Mouse (Mus musculus) MEL (cell line): ENCODE data around the gene Klrb1.

Experiments used
- CTCF ChIP-seq, 3 experiments: IDR thresholded peaks in 2 of 3; conservative IDR thresholded peaks in 1 of 3; 2 replicates each; pipeline ENCODE4 v1.5.1; 2011 to 2012; ENCODE audit warnings: low read length in 3 of 3, low read depth in 2 of 3, mild to moderate bottlenecking in 2 of 3, improper control_type of control experiment in 1 of 3, inconsistent platforms in 1 of 3, mixed read lengths in 1 of 3, moderate library complexity in 1 of 3; ENCODE audit not compliant: control insufficient read depth in 1 of 3, insufficient read depth in 1 of 3, poor library complexity in 1 of 3, severe bottlenecking in 1 of 3
- JUND ChIP-seq: IDR thresholded peaks from 2 replicates; pipeline ENCODE4 v1.6.1; 2011; ENCODE audit warnings: low read depth, mild to moderate bottlenecking, improper control_type of control experiment, low read length
- TBP ChIP-seq: IDR thresholded peaks from 2 replicates; pipeline ENCODE4 v1.8.0; 2011; ENCODE audit warnings: low read depth, low read length, improper control_type of control experiment
- ZKSCAN1 ChIP-seq: IDR thresholded peaks from 2 replicates; pipeline ENCODE4 v1.6.1; 2012; ENCODE audit warnings: low read depth, mild to moderate bottlenecking, inconsistent platforms, low read length, improper control_type of control experiment, moderate library complexity

GRCm38 (mm10) chr6:128764598-128764997, 41.7 kb upstream of the Klrb1 start:
- TF ChIP-seq ZKSCAN1 (no peak), TBP (no peak), CTCF (IDR thresholded peaks at IDR 0.05 in 2 of 3, conservative IDR thresholded peaks at IDR 0.05 in 1 of 3; ENCODE audit: control insufficient read depth in 1 of 3, insufficient read depth in 1 of 3, low read depth in 2 of 3, low read length in 3 of 3, poor library complexity in 1 of 3, severe bottlenecking in 1 of 3) (no peak), JUND (no peak)
